Mouse (Mus musculus) mouse embryonic stem cell (cell line): ENCODE results near the gene Tsku.

Experiments
- in situ Hi-C, 2 experiments: fragments of 300-500 bp; cut with MboI; formaldehyde crosslinking; loops; 1 replicate in 1 of 2; 3 replicates in 1 of 2; pipeline ENCODE4 v1.14.3; 2019 to 2020; ENCODE audit warnings: low sequenced_read_pairs in 2 of 2, low pct_unique_long_range_greater_than_20kb in 1 of 2, mixed read lengths in 1 of 2; ENCODE audit not compliant: unreplicated experiment in 1 of 2

Tsku gene

GRCm38 (mm10) chr7:98309219-98310030 lies 51.7 kb downstream of the Tsku start:
- in situ Hi-C loops: no loop called here

- in situ Hi-C loops: no loop called here
Measured at GRCm38 (mm10) chr7:98308607-98309218, 52.4 kb downstream of the Tsku start.

GRCm38 (mm10) chr7:98307921-98308606 lies 53.1 kb downstream of the Tsku start:
- in situ Hi-C loops: no loop called here

- in situ Hi-C loops: no loop called here
Measured at GRCm38 (mm10) chr7:98307411-98307810, 53.7 kb downstream of the Tsku start.
